Mouse (Mus musculus) monocyte, adult 2 months (primary cell): Measurements from ENCODE around the gene Mien1.
A peak's percentile ranks its signal among the peaks of the same experiment; 100 is the strongest.

Experiments used
- DNase-seq, 2 experiments: peaks; one replicate each; pipeline ENCODE4 v3.0.0; 2022; ENCODE audit warnings: low spot score in 2 of 2, low read depth in 1 of 2

Gene Mien1

DNA sequence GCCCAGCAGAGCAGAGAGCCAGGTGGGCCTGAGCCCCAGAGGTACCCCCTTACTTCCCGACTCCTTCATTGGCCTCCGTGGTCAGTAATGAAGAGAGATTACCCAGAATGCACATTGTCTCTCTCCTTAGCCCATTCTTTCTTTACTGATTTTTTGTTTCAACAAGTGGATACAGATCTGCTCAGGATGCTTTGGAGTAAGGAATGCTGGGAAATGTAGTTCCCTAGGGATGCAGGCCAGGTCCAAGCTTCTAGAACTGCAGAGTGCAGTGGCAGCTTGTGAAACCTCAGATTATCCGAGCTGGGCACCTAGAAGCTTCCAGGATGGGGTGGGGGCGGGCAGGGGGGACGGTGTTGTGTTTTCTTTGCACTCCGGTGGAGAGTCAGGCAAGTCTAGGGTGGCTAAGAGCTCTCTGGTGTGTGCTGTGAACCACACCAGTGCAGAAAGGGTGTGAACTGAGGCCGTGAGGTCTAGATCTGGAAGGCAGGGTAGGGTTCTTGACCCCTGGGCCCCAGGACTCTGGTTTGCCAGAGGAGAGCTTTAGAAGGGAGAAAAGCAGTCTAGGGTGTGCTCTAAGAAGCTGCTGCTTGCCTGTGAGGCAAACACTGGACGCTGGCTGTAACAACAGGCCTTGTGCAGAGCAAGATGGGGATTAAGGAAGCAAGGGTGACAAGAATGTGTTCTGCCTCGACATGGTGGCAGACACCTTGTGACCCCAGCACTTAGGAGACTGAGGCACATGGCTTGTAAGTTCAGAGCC is 6.9 kb downstream of the Mien1 start:
- no peak for DNase-seq

DNA sequence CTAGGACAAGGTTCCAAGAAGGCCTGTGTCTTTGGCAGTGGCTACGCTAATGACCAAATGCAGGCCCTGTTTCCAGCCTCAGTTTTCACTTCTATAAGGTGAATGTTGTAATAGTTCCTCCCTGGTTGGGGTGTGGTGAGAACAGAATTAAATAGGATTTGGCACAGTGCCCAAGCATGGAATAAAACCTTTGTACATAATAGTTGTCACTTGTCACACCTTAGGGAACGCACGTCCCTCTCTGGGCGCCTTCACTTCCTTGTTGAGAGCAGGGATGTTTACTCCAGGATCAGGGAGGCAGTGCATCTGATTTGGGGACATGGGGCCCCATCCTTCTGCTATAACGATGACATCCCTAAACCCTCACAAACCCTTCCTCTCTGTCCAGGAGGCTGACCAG is 10.4 kb downstream of the Mien1 start:
- no peak for DNase-seq

DNA sequence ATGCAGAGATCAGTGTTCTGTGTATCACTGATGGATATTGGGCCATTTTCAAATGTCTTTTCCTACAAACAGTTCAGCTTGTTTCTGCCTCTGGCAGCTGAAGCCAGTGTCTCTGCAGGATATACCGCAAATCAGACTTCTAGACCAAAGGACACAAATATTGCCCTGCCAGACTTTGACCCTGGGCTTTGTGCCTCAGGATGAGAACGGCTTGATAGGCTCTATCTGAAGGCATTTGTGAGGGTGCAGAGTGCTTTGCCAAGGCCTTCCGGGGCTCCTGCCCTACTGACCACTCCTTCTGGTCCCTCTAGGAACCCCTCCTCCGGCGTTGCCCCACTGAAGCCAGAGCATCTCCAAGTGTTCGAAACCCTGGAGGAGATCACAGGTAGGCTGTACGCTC is 12.2 kb downstream of the Mien1 start:
- DNase-seq, result no peak

DNA sequence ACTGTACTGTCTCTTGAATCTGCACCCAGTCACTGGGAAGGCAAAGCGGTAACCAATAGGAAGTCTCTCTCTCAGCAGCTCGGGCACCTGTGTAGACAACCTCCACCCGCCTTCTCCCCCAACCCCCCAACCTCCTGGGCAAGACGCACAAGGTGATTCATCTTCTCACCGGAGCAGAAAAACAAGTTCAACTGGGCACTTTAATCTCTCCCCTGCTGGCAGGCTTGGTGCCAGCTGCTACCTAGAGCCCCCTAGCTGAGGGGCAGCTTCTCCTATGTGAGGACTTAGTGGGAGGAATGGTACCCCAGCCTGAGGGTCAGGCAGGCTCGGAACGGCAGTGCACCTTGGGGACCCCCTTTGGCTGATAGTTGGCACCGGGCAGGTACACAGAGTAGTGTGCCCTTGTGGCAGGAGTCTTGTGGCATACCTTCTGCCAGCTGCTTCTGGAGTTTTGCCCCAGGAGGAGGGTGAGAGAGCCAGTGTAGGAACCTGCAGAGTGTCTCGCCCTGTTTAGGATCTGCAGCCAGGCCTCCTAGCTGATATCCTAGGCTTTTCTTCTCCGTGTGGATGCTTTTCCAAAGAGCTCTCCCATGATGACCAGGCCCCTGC is 19.7 kb downstream of the Mien1 start:
- DNase-seq, result no peak

DNA sequence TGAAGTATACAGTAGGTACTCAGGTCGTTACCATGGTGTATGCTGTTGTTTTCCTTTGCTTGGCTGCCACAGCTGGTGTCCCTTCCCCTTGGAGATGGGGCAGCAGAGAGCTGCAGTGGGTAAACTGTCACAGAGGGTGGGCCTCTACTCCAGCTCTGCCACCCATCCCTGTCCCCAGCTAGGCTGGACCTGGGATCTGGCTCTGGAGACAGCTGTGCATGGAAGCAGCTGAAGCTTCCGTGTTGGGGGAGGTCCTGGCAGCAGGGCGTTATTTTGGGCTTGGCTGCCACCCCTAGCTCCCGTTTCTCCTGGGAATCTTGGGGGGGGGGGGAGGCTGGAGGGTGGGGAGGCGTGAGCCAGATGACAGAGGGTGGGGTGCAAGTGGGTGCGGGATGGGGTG is 20.5 kb downstream of the Mien1 start:
- DNase-seq, result no peak

DNA sequence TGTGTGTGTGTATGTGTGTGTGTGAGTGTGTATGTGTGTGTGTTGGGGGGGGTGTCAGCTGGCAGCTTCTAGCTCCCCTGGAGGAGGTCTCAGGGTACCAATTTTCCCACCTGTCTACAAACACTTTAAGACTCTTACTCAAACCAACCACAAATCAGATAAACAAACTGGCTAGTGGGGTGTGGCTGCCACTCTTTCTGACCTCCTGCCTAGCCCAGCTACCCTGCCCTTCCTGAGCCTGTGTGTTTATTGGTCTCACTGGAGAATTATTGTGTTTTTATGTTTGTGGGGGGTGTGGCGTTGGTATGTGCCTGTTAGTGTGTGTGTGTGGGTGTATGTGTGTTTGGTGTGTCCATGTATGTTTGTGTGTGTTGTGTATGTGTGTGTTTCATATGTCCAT is 21.7 kb downstream of the Mien1 start:
- no peak for DNase-seq

DNA sequence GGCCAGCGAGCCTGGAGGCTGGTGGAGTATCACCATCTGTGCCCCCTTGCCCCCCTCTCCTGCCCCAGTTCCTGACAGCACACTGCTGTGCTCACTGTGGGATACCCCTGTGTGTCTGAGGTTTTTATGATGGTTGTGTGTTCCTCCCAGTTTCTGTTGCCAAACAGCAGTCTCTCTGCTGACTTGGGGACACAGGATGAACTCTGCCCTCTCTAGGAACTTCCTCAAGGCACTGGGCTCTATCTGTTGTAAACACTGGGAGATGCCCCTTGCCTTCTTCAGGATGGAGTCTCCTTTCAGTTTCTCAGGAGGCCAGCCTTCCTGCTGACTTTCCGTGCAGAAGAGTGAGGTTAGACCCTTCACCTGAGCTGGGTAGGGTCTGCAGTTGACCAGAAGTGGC is 24.6 kb downstream of the Mien1 start:
- DNase-seq, result no peak

DNA sequence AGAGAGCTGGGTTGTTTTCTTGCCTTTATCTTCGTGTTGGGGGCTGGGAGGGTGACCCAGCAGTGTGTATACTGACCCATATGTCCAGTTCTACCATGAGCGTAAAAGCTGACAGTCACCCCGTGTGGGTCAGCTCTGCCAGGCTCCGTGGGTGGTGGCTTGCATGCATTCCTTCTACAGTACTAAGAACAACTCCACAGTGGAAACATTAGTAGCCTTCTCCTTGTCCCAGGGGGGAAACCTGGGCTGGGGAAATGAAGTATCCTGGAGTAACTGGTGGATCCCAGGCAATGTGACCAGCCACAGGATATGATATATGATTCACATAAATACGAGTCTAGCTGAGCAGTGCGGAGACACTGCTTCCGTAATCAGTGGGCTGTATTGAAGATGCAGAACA is 25.1 kb downstream of the Mien1 start:
- no peak for DNase-seq

DNA sequence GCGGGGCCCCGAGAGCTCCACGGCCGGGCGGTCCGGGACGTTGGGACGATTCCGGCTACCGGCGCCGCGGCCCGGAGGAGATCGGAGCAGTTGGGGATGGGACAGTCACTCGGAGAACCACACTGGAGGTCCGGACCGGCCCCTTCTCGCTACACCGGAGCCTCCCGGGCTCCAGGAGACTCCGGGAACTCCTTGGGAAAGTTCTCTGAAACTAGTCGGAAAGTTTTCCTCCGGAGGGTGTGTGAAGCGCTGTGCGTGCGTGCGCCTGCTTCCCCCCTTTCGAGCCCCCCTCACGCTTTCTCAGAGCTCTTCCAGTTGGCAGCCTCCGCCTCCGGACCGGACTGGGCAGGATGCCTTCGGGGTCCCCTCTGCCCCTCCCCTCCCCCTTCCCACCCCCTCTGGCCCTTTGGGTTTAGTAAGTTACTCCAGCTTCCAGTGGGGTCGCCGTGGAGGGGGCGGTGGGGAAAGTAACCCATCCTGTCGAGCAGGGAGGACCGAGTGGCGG is 25.9 kb downstream of the Mien1 start:
- DNase-seq, result no peak

DNA sequence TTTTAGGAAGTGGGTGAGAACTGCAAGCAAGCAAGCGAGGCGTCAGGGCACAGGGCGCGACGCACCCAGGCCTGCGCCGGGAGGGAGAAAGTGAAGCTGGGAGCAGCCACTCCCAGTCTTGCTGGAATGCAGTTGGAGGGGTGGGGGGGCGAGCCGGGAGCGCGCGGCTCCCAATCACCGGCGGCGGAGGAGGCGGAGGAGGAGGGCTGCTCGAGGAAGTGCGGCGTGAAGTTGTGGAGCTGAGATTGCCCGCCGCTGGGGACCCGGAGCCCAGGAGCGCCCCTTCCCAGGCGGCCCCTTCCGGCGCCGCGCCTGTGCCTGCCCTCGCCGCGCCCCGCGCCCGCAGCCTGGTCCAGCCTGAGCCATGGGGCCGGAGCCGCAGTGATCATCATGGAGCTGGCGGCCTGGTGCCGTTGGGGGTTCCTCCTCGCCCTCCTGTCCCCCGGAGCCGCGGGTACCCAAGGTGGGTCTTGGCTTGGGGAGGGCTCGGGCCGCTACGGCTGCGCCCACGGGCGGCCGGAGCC is 26.5 kb downstream of the Mien1 start, which contains the start of gene Erbb2:
Gene Erbb2, plus strand, starts transcription at position 198 of the 524 bp plus-strand sequence.
- no peak for DNase-seq

DNA sequence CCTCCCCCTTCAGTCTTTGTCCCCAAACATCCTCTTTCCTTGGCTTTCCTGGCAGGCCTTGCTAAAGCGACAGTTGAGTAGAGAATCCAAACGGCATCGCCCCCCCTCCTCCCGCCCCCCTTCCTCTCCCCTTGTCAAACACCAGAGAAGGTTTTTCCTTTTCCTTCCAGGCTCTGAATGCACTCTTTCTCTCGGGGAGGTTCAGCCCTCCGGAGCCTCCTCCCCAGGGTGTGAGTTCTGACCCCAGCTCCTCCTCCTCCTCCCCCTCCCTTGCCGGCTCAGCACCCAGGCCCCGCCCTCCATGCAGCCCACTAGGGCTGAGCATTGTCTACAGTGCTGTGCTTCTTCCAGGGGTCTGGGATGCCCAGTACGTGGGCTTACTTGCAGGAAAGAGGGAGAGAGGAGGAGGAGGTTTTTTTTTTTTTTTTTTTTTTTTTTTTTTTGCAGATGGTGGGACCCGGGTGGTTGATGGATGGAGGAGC is 29.4 kb downstream of the Mien1 start:
- DNase-seq, result no peak

DNA sequence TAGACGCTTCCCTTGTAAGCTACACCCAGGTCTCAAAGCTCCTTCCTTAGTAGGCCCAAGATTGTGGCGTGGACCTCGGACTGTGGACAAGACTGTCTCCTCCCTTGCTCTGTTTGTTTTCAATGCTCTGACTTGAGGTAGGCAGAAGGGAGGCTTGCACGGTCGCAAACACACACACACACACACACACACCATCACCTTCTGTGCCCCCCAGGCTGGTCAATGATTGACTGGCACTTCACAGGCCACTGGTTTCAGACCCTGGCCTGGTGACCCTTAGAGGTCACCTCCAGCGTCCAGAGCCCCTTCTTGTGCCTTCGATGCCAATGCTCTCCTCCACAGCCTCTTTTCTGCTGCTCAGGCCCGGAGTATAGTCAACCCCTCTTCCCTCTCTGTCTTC is 29.9 kb downstream of the Mien1 start:
- DNase-seq, result no peak

DNA sequence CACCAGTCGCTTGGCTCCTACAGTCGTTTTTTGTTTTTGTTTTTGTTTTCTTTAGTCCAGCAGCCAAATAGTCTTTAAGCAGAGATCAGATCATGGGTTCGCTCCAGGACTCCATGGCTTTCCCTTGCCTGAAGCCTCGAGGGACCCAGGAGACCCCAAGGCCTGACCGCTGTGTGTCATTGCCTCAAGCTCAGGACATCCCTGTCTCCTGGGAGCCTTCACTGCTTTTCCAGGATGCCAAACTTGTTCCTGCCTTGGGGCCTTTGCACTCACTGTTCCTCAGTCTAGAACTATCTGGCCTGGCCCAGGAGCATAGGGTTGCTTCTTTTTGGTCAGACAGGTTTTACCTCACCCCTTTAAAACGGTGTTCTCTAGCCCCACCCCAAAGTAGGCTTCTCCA is 32.2 kb downstream of the Mien1 start:
- DNase-seq, result no peak

DNA sequence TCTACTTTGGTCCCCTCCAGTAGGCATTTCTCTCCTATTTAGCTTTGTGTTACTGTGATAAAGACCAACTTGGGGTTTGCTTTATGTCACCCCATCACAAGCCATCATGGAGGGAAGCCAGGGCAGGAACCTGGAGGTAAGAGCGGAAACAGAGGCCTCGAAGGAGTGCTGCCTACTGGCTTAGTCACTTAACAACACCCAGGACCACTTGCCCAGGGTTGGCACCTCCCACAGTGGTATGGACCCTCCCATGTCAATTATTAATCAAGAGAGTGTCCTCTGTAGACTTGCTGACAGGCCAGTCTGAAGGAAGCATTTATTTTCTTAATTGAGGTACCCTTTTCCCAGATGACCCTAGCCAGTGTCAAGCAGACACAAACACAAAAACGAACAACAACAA is 38.0 kb downstream of the Mien1 start:
- DNase-seq, result no peak

DNA sequence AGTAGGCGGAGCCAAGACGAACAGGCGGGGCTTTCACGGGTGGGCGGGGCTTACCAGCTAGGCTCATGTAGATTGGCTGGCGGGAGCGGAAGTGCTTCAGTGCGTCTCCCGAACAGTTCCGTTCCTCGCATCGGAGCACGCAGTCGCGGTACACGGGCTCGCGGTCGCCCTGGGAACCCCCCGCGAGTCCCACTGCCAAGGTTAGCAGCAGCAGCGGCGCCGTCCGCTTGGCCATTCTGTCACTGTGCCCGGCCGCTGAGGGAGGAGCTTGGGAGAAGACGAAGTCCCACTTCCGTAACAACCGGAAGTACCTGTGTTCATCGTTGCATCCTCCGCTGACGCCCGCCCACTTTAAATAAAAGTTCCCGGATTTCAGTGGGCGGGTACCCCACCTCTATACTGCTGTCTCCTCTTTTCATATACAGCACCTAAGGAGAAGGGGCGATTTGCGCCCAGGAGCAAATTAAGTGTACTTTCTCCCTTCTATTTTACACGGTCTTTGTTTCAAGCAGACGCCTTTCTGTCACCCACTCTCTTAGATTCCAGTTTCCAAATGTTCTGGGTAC is 38.5 kb downstream of the Mien1 start, which contains the start of gene Pgap3:
Gene Pgap3, minus strand, starts transcription at position 330 of the 566 bp plus-strand sequence.
- DNase-seq, result peak; percentile 44 to 76

DNA sequence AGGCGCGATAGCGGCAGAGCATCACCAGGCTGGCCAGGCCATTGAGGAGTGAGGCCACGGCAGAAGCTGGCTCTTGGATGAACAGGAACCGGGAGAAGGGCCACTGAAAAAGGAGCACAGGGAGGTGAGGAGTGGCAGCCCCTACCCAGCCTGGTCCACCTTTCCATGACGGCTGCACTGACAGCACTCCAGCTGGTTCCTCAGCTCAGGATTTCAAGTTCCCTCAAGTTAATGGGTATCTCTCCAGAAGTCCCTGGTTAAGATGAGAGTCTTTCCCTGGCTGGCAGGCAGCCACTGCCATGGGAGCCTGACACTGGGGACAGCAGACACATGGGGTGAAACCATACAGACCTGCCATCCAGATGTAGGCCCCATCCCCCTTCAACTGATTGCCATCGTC is 40.8 kb downstream of the Mien1 start:
- DNase-seq, result no peak

DNA sequence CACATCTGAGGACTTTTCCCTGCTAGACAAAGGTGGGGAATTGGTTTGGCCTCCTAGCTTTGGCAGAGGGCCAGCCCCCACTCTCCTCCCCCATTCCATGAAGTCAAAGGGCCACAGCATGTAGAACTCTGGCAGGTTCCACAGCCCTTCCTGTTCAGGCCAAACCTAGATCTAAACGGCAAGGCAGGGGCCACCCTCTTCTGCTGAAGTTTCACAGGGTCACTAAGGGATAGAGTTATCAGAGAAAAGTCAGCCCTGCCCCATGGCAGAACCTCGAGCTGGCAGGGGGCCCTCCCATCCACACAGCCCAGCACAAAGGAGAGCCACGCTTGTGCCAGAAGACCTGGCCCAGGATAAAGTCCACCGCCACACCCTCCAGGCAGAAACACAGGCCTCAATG is 43.8 kb downstream of the Mien1 start:
- no peak for DNase-seq

DNA sequence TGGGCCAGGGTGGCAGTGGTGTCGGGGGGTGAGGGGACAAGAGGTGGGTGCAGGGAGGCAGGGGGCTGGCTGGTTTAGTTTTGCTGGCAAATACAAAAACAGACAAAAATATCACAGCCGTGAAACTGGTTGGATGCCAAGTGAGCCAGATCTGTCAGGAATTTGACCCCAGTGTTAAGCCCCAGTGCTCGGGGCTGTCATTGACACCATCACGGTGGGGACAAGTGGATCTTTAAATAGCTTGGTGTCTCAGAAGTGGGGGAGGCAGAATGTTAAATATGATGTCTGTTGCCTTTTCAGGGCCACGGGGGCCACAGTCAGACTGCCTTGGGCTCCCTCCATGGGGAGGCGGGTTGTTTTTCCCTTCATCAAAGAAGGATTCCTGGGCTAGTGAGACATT is 44.5 kb downstream of the Mien1 start:
- no peak for DNase-seq

DNA sequence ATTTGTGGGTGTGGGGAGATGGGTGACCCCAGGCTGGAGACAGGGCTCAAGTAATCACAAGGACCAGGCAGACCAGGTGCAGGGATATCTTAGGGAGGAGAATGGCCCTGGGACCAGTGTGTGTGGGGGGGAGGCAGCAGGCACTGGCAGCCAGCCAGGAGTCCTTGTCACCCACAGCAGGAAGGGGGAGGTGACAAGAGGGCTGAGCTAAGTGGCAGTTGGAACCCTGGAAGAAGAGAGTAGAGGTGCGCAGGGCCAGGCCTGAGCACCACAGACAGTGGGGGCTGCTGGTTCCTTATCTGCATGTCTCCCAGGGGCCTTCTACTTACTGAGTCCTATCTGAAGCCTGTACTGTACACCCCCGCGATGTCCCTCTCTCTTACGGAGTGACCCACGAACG is 45.5 kb downstream of the Mien1 start:
- no peak for DNase-seq

DNA sequence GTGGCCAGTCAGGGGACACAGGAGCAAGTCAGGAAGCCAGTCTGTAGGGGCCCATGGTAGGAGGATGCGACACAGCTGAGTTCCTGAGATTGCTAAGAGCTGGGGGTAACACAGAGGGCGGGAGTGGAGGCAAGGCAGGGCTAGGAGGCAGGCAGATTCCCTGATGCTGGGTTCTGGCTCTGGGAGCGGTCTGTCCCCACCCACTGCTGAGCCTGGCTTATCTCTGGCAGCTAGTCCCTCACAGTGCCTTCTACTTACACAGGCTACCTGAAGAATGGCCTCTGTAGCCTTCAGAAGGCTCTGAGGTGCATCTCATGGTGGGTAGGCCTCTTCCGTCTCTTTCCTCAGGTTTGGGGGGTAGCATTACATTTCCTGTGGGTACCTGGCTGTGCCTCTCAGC is 46.1 kb downstream of the Mien1 start:
- DNase-seq, result no peak

DNA sequence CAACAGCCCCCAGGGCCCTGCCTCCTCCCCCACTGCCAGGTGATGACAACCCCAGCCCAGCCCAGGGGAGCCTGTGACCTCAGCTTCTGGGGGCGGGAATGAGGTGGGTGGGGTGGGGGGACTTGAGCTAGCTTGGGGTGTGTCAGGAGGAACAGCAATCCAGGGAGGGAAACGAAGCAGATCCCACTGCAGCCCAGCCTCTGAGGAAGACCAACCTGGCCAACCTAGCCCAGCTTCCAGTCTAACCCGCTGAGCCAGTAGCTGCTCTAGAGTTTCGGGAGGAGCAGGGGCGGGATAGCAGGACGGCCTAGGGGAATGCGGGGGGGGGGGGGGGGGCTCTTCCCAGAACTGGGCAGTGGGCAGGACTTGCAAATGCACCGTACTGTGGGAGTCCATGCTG is 46.8 kb downstream of the Mien1 start:
- DNase-seq, result no peak

DNA sequence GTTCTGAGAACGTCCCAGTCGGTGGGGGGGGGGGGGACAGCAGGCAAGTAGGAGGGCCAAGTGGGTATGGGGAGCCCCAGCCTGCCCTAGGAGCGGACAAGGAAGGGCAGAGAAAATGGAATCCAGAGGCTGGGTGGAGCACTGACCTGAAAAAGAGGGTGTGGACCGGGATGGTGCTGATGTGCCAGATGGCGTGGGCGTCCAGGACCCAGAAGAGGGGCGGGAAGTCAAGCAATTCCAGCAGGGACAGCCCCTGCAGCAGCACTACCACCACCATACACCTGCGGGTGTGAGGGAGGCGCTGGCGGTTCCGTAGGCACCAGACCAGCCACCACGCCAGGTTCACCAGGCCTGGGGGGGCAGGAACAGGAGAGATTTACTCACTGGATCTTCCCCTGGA is 48.6 kb downstream of the Mien1 start:
- no peak for DNase-seq
